Mouse (Mus musculus) intestine, embryonic 15.5 days (tissue): ENCODE results near the gene Zic2. TPM values are rescaled to one million over a fixed set of nuclear protein-coding genes. Genes with fewer than 3 reads are reported as not detected.

Experiments
- ATAC-seq: fragments of 200-750 bp; cut with Nextera tagmentation; 2 replicates; pipeline ENCODE4 v1.8.0; 2017; ENCODE audit warnings: moderate TSS enrichment, moderate library complexity
- H3K27ac ChIP-seq: fragments of 300-500 bp; sonication (generic); 2 replicates; pipeline ENCODE4 v1.5.1; 2015; ENCODE audit warnings: mild to moderate bottlenecking, inconsistent platforms
- H3K27me3 ChIP-seq: fragments of 300-500 bp; sonication (generic); replicated peaks from 2 replicates; pipeline ENCODE4 v1.6.1; 2015; ENCODE audit warnings: inconsistent platforms
- H3K36me3 ChIP-seq: fragments of 300-500 bp; sonication (generic); 2 replicates; pipeline ENCODE4 v1.6.1; 2015; ENCODE audit warnings: inconsistent platforms
- H3K4me1 ChIP-seq: fragments of 300-500 bp; sonication (generic); replicated peaks from 2 replicates; pipeline ENCODE4 v1.6.1; 2015; ENCODE audit warnings: inconsistent platforms
- H3K4me2 ChIP-seq: fragments of 300-500 bp; sonication (generic); replicated peaks from 2 replicates; pipeline ENCODE4 v1.6.1; 2015; ENCODE audit warnings: mild to moderate bottlenecking, inconsistent platforms
- H3K4me3 ChIP-seq: fragments of 300-500 bp; sonication (generic); replicated peaks from 2 replicates; pipeline ENCODE4 v1.5.1; 2015; ENCODE audit warnings: inconsistent platforms
- H3K9ac ChIP-seq: fragments of 300-500 bp; sonication (generic); 2 replicates; pipeline ENCODE4 v1.6.1; 2015; ENCODE audit warnings: inconsistent platforms
- H3K9me3 ChIP-seq: fragments of 300-500 bp; sonication (generic); 2 replicates; pipeline ENCODE4 v1.6.1; 2016; ENCODE audit warnings: inconsistent platforms
- WGBS: fragments of 180-500 bp; shearing (Covaris S2); methylation state at CpG from one replicate; pipeline ENCODE4 v1.1.7; 2015; 5-methylcytosine and 5-hydroxymethylcytosine counted together
- polyA plus RNA-seq: library from polyadenylated mRNA; unstranded; fragments of >200 nt; fragmentation: Nextera tagmentation; extraction: Ambion mirVana; gene quantifications from 2 replicates; pipeline ENCODE4 v1.2.1, GENCODE M21; 2015

Gene Zic2
- polyA plus RNA-seq, result not detected in 2 replicates

- peak; percentile 63 for ATAC-seq
- no peak within 1 kb of the TSS for H3K27ac ChIP-seq
These were observed at the start of gene Zic2 for GRCm38 (mm10) chr14:122474891-122475556. TSS of gene Zic2 (plus strand) at chr14:122475435.

DNA sequence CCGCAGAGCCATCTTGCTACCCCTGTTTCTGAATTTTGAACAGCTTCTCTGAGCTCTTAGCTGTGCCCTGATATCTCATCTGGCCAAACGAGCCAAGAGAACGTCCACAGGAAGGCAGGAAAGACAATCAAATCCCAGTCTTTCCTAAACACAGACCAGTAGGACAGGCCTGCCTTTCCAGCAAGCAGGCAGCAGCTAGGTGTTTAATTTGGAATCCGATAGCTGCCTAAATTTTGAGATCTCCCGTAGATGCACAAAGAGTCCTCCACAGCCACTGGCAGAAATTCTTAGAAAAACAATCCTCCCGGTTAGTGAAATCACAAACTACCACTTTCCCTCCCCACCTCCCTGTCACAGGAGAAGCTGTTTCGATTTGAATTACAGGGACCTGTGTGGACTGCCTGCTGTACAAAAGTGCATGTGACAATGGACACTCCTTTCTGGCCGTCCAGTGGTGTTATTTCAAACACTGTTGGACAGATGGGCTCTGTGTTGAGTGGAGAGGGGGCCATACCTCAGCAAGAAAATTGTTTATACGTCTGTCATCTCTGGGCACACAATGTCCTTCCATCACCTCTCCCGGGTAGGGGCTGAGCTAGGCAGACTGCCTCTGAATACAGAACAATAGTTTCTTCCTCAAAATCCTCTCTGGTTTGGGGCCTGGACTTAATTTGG, 48.6 kb upstream of the Zic2 start:
- no peaks in the 10 kb centered on the region for H3K36me3 ChIP-seq
- no peak overlapping the region for H3K9ac ChIP-seq
- H3K27me3 ChIP-seq, result no peaks in the 10 kb centered on the region
- H3K4me2 ChIP-seq, result no peak overlapping the region
- no peaks in the 10 kb centered on the region for H3K9me3 ChIP-seq
- no peak overlapping the region for H3K4me3 ChIP-seq
- H3K27ac ChIP-seq, result no peak overlapping the region
- WGBS, result 36% methylated on average over 10 of the region's 10 CpGs
- H3K4me1 ChIP-seq, result no peaks in the 10 kb centered on the region
- ATAC-seq, result no peak

More at GRCm38 (mm10) chr14:122474891-122475556, at the start of gene Zic2:
- WGBS, result under 1% methylated on average over 60 of the region's 73 CpGs
- Histone ChIP-seq H3K27me3 (peaks cover 87% of the 10 kb centered on the region), H3K36me3 (no peaks in the 10 kb centered on the region), H3K9me3 (no peaks in the 10 kb centered on the region), H3K9ac (no peak within 1 kb of the TSS), H3K4me1 (peaks cover 25% of the 10 kb centered on the region), H3K4me3 (peak within 1 kb of the TSS; percentile 32), H3K4me2 (peak within 1 kb of the TSS; percentile 75)

DNA sequence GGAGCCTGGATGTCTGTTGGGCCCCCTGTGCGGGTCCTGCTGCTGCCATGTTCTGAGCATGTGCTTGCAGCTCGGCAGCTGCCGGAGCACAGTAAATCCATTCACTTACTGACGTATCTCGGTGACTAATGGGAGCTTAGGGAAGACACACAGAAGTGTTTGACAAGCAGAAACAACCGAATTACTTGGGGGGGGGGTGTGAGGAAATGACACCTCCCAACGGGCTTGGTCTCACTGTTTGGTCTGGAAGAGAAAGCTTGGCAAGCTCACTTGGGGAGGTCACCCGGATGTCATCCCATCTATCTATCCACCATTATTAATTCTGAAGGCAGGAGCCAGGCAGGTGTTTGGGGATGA, 48.1 kb upstream of the Zic2 start:
- WGBS, result 46% methylated on average over 8 of the region's 8 CpGs
- no peak for ATAC-seq
- Histone ChIP-seq H3K9me3 (no peaks in the 10 kb centered on the region), H3K27me3 (no peaks in the 10 kb centered on the region), H3K36me3 (no peaks in the 10 kb centered on the region), H3K4me2 (no peak overlapping the region), H3K9ac (no peak overlapping the region), H3K4me3 (no peak overlapping the region), H3K4me1 (no peaks in the 10 kb centered on the region), H3K27ac (no peak overlapping the region)

- Histone ChIP-seq H3K4me2 (no peak overlapping the region), H3K4me1 (no peaks in the 10 kb centered on the region), H3K36me3 (no peaks in the 10 kb centered on the region), H3K9me3 (no peaks in the 10 kb centered on the region), H3K4me3 (no peak overlapping the region), H3K27ac (no peak overlapping the region), H3K9ac (no peak overlapping the region), H3K27me3 (no peaks in the 10 kb centered on the region)
- 80% methylated on average over 3 of the region's 3 CpGs for WGBS
- no peak for ATAC-seq
These were observed 47.6 kb upstream of the Zic2 start for GRCm38 (mm10) chr14:122427654-122428053.

DNA sequence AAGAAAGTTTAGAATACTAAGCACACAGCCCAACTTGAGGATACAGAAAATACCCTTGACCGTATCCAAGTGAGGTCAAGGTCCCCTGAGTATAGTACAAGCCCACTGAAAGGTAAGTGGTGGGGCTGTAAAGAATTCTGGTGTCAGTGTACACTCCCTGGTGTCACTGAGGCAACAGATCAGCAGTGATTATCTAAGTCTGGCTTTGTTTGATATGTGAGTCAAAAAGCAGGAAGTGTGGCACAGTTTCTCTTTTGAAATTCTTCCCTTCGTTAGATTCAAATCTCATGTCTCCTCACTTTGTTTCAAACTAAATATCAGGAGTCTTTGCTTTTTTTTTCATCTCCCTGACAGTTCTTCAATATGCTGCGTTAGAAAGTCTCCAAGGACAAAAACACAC, 42.7 kb upstream of the Zic2 start:
- Histone ChIP-seq H3K9me3 (no peaks in the 10 kb centered on the region), H3K4me1 (no peaks in the 10 kb centered on the region), H3K36me3 (no peaks in the 10 kb centered on the region), H3K27me3 (no peaks in the 10 kb centered on the region), H3K9ac (no peak overlapping the region), H3K4me2 (no peak overlapping the region), H3K27ac (no peak overlapping the region), H3K4me3 (no peak overlapping the region)
- ATAC-seq, result no peak
- 57% methylated on average over 3 of the region's 3 CpGs for WGBS

- Histone ChIP-seq H3K9me3 (no peaks in the 10 kb centered on the region), H3K4me2 (no peak overlapping the region), H3K36me3 (no peaks in the 10 kb centered on the region), H3K27ac (no peak overlapping the region), H3K27me3 (no peaks in the 10 kb centered on the region), H3K9ac (no peak overlapping the region), H3K4me1 (no peaks in the 10 kb centered on the region), H3K4me3 (no peak overlapping the region)
- WGBS, result 86% methylated on average over 10 of the region's 10 CpGs
- ATAC-seq, result no peak
These were observed 41.2 kb upstream of the Zic2 start for GRCm38 (mm10) chr14:122434039-122434438.

GRCm38 (mm10) chr14:122436850-122437249, 38.4 kb upstream of the Zic2 start:
- Histone ChIP-seq H3K9me3 (no peaks in the 10 kb centered on the region), H3K36me3 (no peaks in the 10 kb centered on the region), H3K4me3 (no peak overlapping the region), H3K9ac (no peak overlapping the region), H3K27me3 (no peaks in the 10 kb centered on the region), H3K4me2 (no peak overlapping the region), H3K4me1 (no peaks in the 10 kb centered on the region), H3K27ac (no peak overlapping the region)
- WGBS, result 70% methylated on average over 10 of the region's 10 CpGs
- no peak for ATAC-seq

- peaks cover 16% of the 10 kb centered on the region for H3K4me1 ChIP-seq
- ATAC-seq, result no peak
- no peak overlapping the region for H3K9ac ChIP-seq
- H3K36me3 ChIP-seq, result no peaks in the 10 kb centered on the region
- no peak overlapping the region for H3K27ac ChIP-seq
- 6% methylated on average over 29 of the region's 29 CpGs for WGBS
- peaks cover 64% of the 10 kb centered on the region for H3K27me3 ChIP-seq
- no peaks in the 10 kb centered on the region for H3K9me3 ChIP-seq
- H3K4me2 ChIP-seq, result peak overlapping the region; percentile 58
- H3K4me3 ChIP-seq, result no peak overlapping the region
These were observed 25.4 kb upstream of the Zic2 start for GRCm38 (mm10) chr14:122449601-122450495.

GRCm38 (mm10) chr14:122450496-122451382, 24.5 kb upstream of the Zic2 start, which contains the start of gene Gm5089:
TSS of gene Gm5089 (minus strand) at chr14:122451115.
- Histone ChIP-seq H3K4me3 (peak within 1 kb of the TSS; percentile 26), H3K27me3 (peaks cover 72% of the 10 kb centered on the region), H3K9ac (no peak within 1 kb of the TSS), H3K4me1 (peaks cover 16% of the 10 kb centered on the region), H3K4me2 (peak within 1 kb of the TSS; percentile 58), H3K9me3 (no peaks in the 10 kb centered on the region), H3K36me3 (no peaks in the 10 kb centered on the region), H3K27ac (no peak within 1 kb of the TSS)
- under 1% methylated on average over 59 of the region's 59 CpGs for WGBS
- peak; percentile 41 for ATAC-seq

DNA sequence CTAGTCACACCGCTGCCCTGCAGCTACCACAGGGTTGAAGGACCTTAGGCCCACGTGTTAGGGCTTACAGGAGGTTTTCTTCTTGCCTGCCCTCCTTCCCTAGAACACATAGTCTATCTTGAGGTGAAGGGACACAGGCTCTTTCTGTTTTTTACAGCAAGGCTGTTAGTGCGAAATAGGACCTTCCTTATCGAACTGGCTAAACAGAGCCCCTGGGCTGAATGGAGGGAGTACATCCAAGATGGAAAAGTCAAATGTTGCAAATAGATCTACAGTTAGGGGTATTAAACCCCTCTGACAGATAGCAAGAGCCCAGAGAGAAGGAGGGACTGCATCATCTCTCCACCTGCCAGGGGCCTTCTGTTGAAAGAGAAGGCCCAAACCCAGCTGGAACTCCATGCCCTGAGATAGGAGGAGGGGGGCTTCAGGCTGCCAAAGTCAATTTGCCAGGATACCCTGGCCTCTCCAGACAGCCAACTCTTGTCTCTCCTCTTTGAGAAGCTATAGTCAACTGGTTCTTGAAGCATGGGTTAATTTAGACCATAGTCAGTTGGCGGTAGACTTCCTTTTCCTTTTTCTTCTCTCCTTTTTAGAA, 23.6 kb upstream of the Zic2 start:
- no peak overlapping the region for H3K4me3 ChIP-seq
- no peak for ATAC-seq
- peaks cover 79% of the 10 kb centered on the region for H3K27me3 ChIP-seq
- H3K4me2 ChIP-seq, result peak overlapping the region; percentile 58; the same call in 1 of the 2 replicates
- H3K9me3 ChIP-seq, result no peaks in the 10 kb centered on the region
- H3K4me1 ChIP-seq, result peaks cover 16% of the 10 kb centered on the region
- no peak overlapping the region for H3K9ac ChIP-seq
- H3K27ac ChIP-seq, result no peak overlapping the region
- WGBS, result 63% methylated on average over 5 of the region's 5 CpGs
- H3K36me3 ChIP-seq, result no peaks in the 10 kb centered on the region

GRCm38 (mm10) chr14:122452701-122453387, 22.4 kb upstream of the Zic2 start:
- Histone ChIP-seq H3K9ac (no peak overlapping the region), H3K36me3 (no peaks in the 10 kb centered on the region), H3K4me3 (no peak overlapping the region), H3K27ac (no peak overlapping the region), H3K4me2 (no peak overlapping the region), H3K27me3 (peaks cover 71% of the 10 kb centered on the region), H3K4me1 (peaks cover 16% of the 10 kb centered on the region), H3K9me3 (no peaks in the 10 kb centered on the region)
- 45% methylated on average over 13 of the region's 13 CpGs for WGBS
- ATAC-seq, result no peak
